Mouse (Mus musculus) heart, embryonic 11.5 days (tissue): ENCODE data around the gene Fez2. TPM values are rescaled to one million over a fixed set of nuclear protein-coding genes. Genes with fewer than 3 reads are reported as not detected.

Experiments used
- ATAC-seq: fragments of 200-750 bp; cut with Nextera tagmentation; replicated peaks from 2 replicates; pipeline ENCODE4 v1.8.0; 2017; ENCODE audit warnings: moderate library complexity; ENCODE audit not compliant: insufficient number of reproducible peaks, low FRiP score, low TSS enrichment
- H3K27ac ChIP-seq: fragments of 300-500 bp; sonication (generic); 2 replicates; pipeline ENCODE4 v1.5.1; 2014; ENCODE audit warnings: mild to moderate bottlenecking, low read depth, low read length
- H3K27me3 ChIP-seq: fragments of 300-500 bp; sonication (generic); 2 replicates; pipeline ENCODE4 v1.6.1; 2014; ENCODE audit warnings: mild to moderate bottlenecking, low read length, mixed read lengths; ENCODE audit not compliant: control insufficient read depth, insufficient read depth
- H3K36me3 ChIP-seq: fragments of 300-500 bp; sonication (generic); 2 replicates; pipeline ENCODE4 v1.6.1; 2014; ENCODE audit warnings: mild to moderate bottlenecking, low read length, moderate library complexity, mixed read lengths; ENCODE audit not compliant: control insufficient read depth, insufficient read depth
- H3K4me1 ChIP-seq: fragments of 300-500 bp; sonication (generic); 2 replicates; pipeline ENCODE4 v1.6.1; 2014; ENCODE audit warnings: low read length; ENCODE audit not compliant: control insufficient read depth, insufficient read depth
- H3K4me2 ChIP-seq: fragments of 300-500 bp; sonication (generic); 2 replicates; pipeline ENCODE4 v1.6.1; 2014; ENCODE audit warnings: mild to moderate bottlenecking, moderate library complexity
- H3K4me3 ChIP-seq: fragments of 300-500 bp; sonication (generic); 2 replicates; pipeline ENCODE4 v1.5.1; 2014; ENCODE audit warnings: low read depth, low read length
- H3K9ac ChIP-seq: fragments of 300-500 bp; sonication (generic); 2 replicates; pipeline ENCODE4 v1.6.1; 2014; ENCODE audit warnings: mild to moderate bottlenecking, low read depth, low read length, moderate library complexity
- H3K9me3 ChIP-seq: fragments of 300-500 bp; sonication (generic); replicated peaks from 2 replicates; pipeline ENCODE4 v1.6.1; 2016; ENCODE audit warnings: low read length; ENCODE audit not compliant: control insufficient read depth
- WGBS: fragments of 180-500 bp; shearing (Covaris S2); extraction: QIAGEN DNeasy Blood & Tissue Kit; methylation state at CpG from one replicate; pipeline ENCODE4 v1.1.7; 2014; ENCODE audit not compliant: insufficient replicate concordance; 5-methylcytosine and 5-hydroxymethylcytosine counted together
- polyA plus RNA-seq: library from polyadenylated mRNA; unstranded; fragments of >200 nt; fragmentation: Nextera tagmentation; extraction: Ambion mirVana; gene quantifications from 2 replicates; pipeline ENCODE4 v1.2.1, GENCODE M21; 2014

Fez2 gene
- polyA plus RNA-seq, 1 experiment from 2014 or later = 43.5 TPM

GRCm38 (mm10) chr17:78373174-78373573 is 44.8 kb downstream of the Fez2 start:
- ATAC-seq = no peak
- H3K9me3 ChIP-seq = no peaks in the 10 kb centered on the region
- 82% methylated on average over 6 of the region's 6 CpGs for WGBS
- no peaks in the 10 kb centered on the region for H3K27me3 ChIP-seq
- H3K9ac ChIP-seq = no peak overlapping the region
- H3K4me1 ChIP-seq = no peaks in the 10 kb centered on the region
- H3K27ac ChIP-seq = no peak overlapping the region
- no peak overlapping the region for H3K4me2 ChIP-seq
- H3K36me3 ChIP-seq = peaks cover 2% of the 10 kb centered on the region; the same call in 1 of the 2 replicates
- H3K4me3 ChIP-seq = no peak overlapping the region

GRCm38 (mm10) chr17:78370445-78370844 is 47.5 kb downstream of the Fez2 start:
- H3K36me3 ChIP-seq = no peaks in the 10 kb centered on the region
- no peak for ATAC-seq
- H3K27ac ChIP-seq = no peak overlapping the region
- no peaks in the 10 kb centered on the region for H3K27me3 ChIP-seq
- no peak overlapping the region for H3K4me2 ChIP-seq
- no peaks in the 10 kb centered on the region for H3K4me1 ChIP-seq
- H3K4me3 ChIP-seq = no peak overlapping the region
- no peak overlapping the region for H3K9ac ChIP-seq
- WGBS = 74% methylated on average over 1 of the region's 1 CpGs
- no peaks in the 10 kb centered on the region for H3K9me3 ChIP-seq

DNA sequence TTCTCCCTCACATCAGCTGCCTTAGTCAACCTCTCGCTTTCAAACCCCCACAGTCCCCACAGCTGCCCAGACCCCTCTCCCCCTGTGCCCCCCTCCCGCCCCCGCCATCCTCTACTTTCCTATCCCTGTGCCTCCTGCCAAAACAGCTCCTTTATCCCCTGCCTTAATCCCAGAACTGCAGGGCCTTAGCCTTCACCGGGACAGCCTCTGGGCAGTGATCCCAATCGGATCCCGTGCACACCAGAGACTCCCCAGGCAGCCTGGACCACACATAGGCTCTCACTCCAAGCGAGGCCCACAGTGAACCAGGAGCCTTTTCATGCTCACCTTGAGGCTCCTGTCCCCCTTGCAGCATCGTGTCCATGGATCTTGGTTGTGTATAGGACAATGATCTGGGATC is 49.5 kb downstream of the Fez2 start:
- no peak overlapping the region for H3K27ac ChIP-seq
- no peak overlapping the region for H3K4me2 ChIP-seq
- H3K9me3 ChIP-seq = no peaks in the 10 kb centered on the region
- no peaks in the 10 kb centered on the region for H3K36me3 ChIP-seq
- WGBS = 85% methylated on average over 8 of the region's 8 CpGs
- ATAC-seq = no peak
- no peak overlapping the region for H3K4me3 ChIP-seq
- no peak overlapping the region for H3K9ac ChIP-seq
- no peaks in the 10 kb centered on the region for H3K4me1 ChIP-seq
- no peaks in the 10 kb centered on the region for H3K27me3 ChIP-seq

- no peaks in the 10 kb centered on the region for H3K9me3 ChIP-seq
- H3K27ac ChIP-seq = no peak overlapping the region
- no peaks in the 10 kb centered on the region for H3K27me3 ChIP-seq
- H3K4me3 ChIP-seq = no peak overlapping the region
- 76% methylated on average over 7 of the region's 7 CpGs for WGBS
- ATAC-seq = no peak
- H3K4me2 ChIP-seq = no peak overlapping the region
- H3K9ac ChIP-seq = no peak overlapping the region
- H3K4me1 ChIP-seq = no peaks in the 10 kb centered on the region
- no peaks in the 10 kb centered on the region for H3K36me3 ChIP-seq
These were observed 51.9 kb downstream of the Fez2 start for GRCm38 (mm10) chr17:78366070-78366469.

DNA sequence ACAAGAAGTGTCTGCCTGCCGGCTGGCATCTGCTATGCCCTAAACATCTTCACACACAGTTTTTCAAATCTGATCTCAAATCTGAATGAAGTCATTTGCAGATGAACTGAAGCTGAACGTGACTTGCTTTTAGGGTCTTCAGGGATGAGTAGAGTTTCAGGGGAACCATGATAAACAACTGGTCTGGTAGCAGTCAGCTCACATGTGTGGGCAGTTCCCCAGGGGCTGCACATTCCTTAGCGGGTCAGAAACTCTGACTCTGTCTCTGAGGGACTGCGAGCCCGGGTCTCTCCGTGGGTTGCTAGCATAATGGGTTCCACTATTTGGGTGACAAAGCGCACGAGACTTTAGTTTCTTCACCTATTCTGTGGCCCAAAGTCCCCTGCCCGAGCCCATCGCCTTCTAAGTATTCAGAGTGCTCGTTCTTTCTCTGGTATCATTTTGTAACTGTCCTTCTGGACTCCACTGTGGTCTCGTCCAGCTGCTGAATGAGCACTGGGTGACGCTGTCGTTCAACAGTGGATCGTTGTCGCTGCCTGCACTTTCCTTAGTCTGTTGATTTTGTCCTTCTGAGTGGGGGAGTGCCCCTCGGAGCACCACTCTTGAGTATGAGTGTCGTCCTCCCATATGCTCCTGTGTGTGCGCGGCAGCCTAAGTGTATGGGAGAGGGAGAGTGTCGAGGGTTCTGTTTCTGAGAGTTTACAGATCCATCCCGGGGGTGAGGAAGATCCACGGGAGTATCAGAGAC is 53.2 kb downstream of the Fez2 start:
- Histone ChIP-seq H3K27ac (no peak overlapping the region), H3K9ac (no peak overlapping the region), H3K36me3 (no peaks in the 10 kb centered on the region), H3K9me3 (no peaks in the 10 kb centered on the region), H3K27me3 (no peaks in the 10 kb centered on the region), H3K4me1 (no peaks in the 10 kb centered on the region), H3K4me3 (no peak overlapping the region), H3K4me2 (no peak overlapping the region)
- WGBS = 82% methylated on average over 23 of the region's 23 CpGs
- no peak for ATAC-seq

- no peaks in the 10 kb centered on the region for H3K4me1 ChIP-seq
- 68% methylated on average over 13 of the region's 13 CpGs for WGBS
- H3K27ac ChIP-seq = no peak overlapping the region; the same call in 1 of the 2 replicates
- no peak overlapping the region for H3K4me3 ChIP-seq
- no peak overlapping the region for H3K9ac ChIP-seq
- ATAC-seq = no peak
- no peaks in the 10 kb centered on the region for H3K36me3 ChIP-seq
- H3K9me3 ChIP-seq = no peaks in the 10 kb centered on the region
- H3K27me3 ChIP-seq = no peaks in the 10 kb centered on the region
- no peak overlapping the region for H3K4me2 ChIP-seq
These were observed 55.8 kb downstream of the Fez2 start for GRCm38 (mm10) chr17:78361939-78362728.

DNA sequence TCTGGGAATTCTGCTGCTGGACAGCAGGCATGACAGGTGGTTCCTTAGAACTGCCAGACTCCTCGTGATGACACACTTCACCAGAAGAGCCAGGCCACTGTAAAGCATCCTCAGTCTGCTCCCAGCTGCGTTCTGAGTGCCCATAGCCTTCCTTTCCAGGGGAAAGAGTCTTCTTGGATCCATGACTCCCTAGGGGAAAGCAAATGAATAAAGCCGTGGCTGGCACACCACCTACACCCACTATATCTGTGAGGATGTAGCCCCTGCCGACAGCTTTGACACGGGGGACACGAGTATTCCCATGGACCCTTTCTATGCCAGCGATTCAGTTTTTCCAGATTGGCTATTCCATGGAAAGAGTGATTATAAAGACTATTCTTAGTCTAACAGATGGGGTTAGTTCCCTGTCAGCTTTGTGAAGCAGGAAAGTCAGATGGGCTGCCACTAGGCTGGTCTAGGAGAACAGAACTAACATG is 59.7 kb downstream of the Fez2 start:
- Histone ChIP-seq H3K9ac (no peak overlapping the region), H3K4me1 (peaks cover 5% of the 10 kb centered on the region; the same call in 1 of the 2 replicates), H3K9me3 (no peaks in the 10 kb centered on the region), H3K36me3 (no peaks in the 10 kb centered on the region), H3K4me3 (no peak overlapping the region), H3K27me3 (no peaks in the 10 kb centered on the region), H3K4me2 (no peak overlapping the region), H3K27ac (no peak overlapping the region)
- ATAC-seq = no peak
- WGBS = 69% methylated on average over 7 of the region's 7 CpGs

DNA sequence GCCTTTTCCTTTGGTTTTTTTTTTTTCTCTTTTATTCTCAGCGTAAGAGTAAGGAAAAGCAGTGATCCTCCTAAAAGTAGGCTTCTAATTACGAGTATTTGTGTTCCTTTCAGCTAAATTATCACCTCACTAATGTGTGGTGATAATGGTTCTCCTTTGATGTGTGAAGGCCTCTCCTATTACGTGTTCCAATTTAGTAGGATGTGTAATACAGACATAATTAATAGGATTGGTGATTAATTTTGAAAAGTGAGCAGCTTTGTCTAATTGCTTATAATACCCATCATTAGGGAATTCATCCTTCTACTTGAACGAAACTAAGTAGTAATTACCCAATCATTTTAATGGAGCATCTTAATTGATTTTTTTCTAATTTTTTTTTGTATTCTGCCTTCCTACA is 60.2 kb downstream of the Fez2 start:
- H3K4me1 ChIP-seq = peaks cover 5% of the 10 kb centered on the region; the same call in 1 of the 2 replicates
- no peak overlapping the region for H3K9ac ChIP-seq
- 75% methylated on average over 4 of the region's 4 CpGs for WGBS
- H3K9me3 ChIP-seq = no peaks in the 10 kb centered on the region
- no peak overlapping the region for H3K4me3 ChIP-seq
- ATAC-seq = no peak
- no peak overlapping the region for H3K27ac ChIP-seq
- H3K27me3 ChIP-seq = no peaks in the 10 kb centered on the region
- no peaks in the 10 kb centered on the region for H3K36me3 ChIP-seq
- no peak overlapping the region for H3K4me2 ChIP-seq
